Mouse (Mus musculus) forebrain, postnatal 0 days (tissue): ENCODE results near the gene Pdx1. TPM values are rescaled to one million over a fixed set of nuclear protein-coding genes. Genes with fewer than 3 reads are reported as not detected.

ENCODE experiments used
- ATAC-seq: fragments of 200-750 bp; cut with Nextera tagmentation; 2 replicates; pipeline ENCODE4 v1.8.0; 2017; ENCODE audit warnings: mild to moderate bottlenecking, moderate library complexity
- DNase-seq: peaks from one replicate; pipeline ENCODE4 v3.0.0-alpha.2; 2015
- H3K27ac ChIP-seq: fragments of 300-500 bp; sonication (generic); 2 replicates; pipeline ENCODE4 v1.5.1; 2014; ENCODE audit warnings: low read depth, mild to moderate bottlenecking, antibody characterized with exemption, low read length, moderate library complexity, mixed read lengths
- H3K27me3 ChIP-seq: fragments of 300-500 bp; sonication (generic); 2 replicates; pipeline ENCODE4 v1.6.1; 2014; ENCODE audit warnings: mild to moderate bottlenecking, low read length, mixed read lengths; ENCODE audit not compliant: insufficient read depth
- H3K36me3 ChIP-seq: fragments of 300-500 bp; sonication (generic); 2 replicates; pipeline ENCODE4 v1.6.1; 2014; ENCODE audit warnings: mild to moderate bottlenecking, moderate library complexity; ENCODE audit not compliant: insufficient read depth
- H3K4me1 ChIP-seq: fragments of 300-500 bp; sonication (generic); 2 replicates; pipeline ENCODE4 v1.6.1; 2014; ENCODE audit warnings: antibody characterized with exemption; ENCODE audit not compliant: insufficient read depth
- H3K4me2 ChIP-seq: fragments of 300-500 bp; sonication (generic); 2 replicates; pipeline ENCODE4 v1.6.1; 2014; ENCODE audit warnings: low read depth, mild to moderate bottlenecking, moderate library complexity
- H3K4me3 ChIP-seq: fragments of 300-500 bp; sonication (generic); 2 replicates; pipeline ENCODE4 v1.5.1; 2014; ENCODE audit warnings: low read depth, low read length, mixed read lengths
- H3K9ac ChIP-seq: fragments of 300-500 bp; sonication (generic); 2 replicates; pipeline ENCODE4 v1.6.1; 2014; ENCODE audit warnings: mild to moderate bottlenecking
- H3K9me3 ChIP-seq: fragments of 300-500 bp; sonication (generic); 2 replicates; pipeline ENCODE4 v1.6.1; 2016; ENCODE audit warnings: low read length
- CTCF ChIP-seq: sonication (generic); IDR thresholded peaks from 2 replicates; pipeline ENCODE4 v1.5.1; 2016; ENCODE audit warnings: antibody characterized with exemption, control low read depth, low read depth
- WGBS: fragments of 180-500 bp; shearing (Covaris S2); extraction: QIAGEN DNeasy Blood & Tissue Kit; methylation state at CpG from one replicate; pipeline ENCODE4 v1.1.7; 2014; 5-methylcytosine and 5-hydroxymethylcytosine counted together
- polyA plus RNA-seq: library from polyadenylated mRNA; unstranded; fragments of >200 nt; fragmentation: Nextera tagmentation; extraction: Ambion mirVana; gene quantifications from 2 replicates; pipeline ENCODE4 v1.2.1, GENCODE M21; 2015
- total RNA-seq: library from RNA; depleted of rRNA; stranded (reverse); fragments of >200 nt; gene quantifications from 2 replicates; pipeline ENCODE4 v1.2.3, GENCODE M21; 2014

Pdx1 gene
- total and polyA plus RNA-seq, 2 experiments from 2014 or later = not detected

GRCm38 (mm10) chr5:147309786-147310185 is 40.0 kb downstream of the Pdx1 start:
- no peak overlapping the region for H3K9ac ChIP-seq
- no peaks in the 10 kb centered on the region for H3K4me1 ChIP-seq
- H3K9me3 ChIP-seq = no peaks in the 10 kb centered on the region
- H3K36me3 ChIP-seq = no peaks in the 10 kb centered on the region
- 0% methylated on average over 2 of the region's 2 CpGs for WGBS
- peaks cover 97% of the 10 kb centered on the region for H3K27me3 ChIP-seq
- TF ChIP-seq CTCF = no peak
- ATAC-seq (no peak), DNase-seq (no peak)
- H3K27ac ChIP-seq = no peak overlapping the region
- no peak overlapping the region for H3K4me3 ChIP-seq
- no peak overlapping the region for H3K4me2 ChIP-seq

GRCm38 (mm10) chr5:147312830-147313685 is 43.3 kb downstream of the Pdx1 start:
- H3K4me1 ChIP-seq = no peaks in the 10 kb centered on the region
- no peaks in the 10 kb centered on the region for H3K9me3 ChIP-seq
- no peak for DNase-seq
- no peak overlapping the region for H3K9ac ChIP-seq
- H3K36me3 ChIP-seq = no peaks in the 10 kb centered on the region
- WGBS = 3% methylated on average over 27 of the region's 27 CpGs
- no peak for ATAC-seq
- H3K27ac ChIP-seq = no peak overlapping the region
- H3K4me3 ChIP-seq = no peak overlapping the region
- peaks cover 99% of the 10 kb centered on the region for H3K27me3 ChIP-seq
- TF ChIP-seq CTCF = no peak
- no peak overlapping the region for H3K4me2 ChIP-seq

- no peak overlapping the region for H3K27ac ChIP-seq
- no peak overlapping the region for H3K4me2 ChIP-seq
- ATAC-seq = no peak
- no peak for TF ChIP-seq CTCF
- under 1% methylated on average over 39 of the region's 39 CpGs for WGBS
- no peaks in the 10 kb centered on the region for H3K4me1 ChIP-seq
- no peak overlapping the region for H3K9ac ChIP-seq
- no peaks in the 10 kb centered on the region for H3K9me3 ChIP-seq
- H3K36me3 ChIP-seq = no peaks in the 10 kb centered on the region
- no peak for DNase-seq
- 0 out of 2 replicates have a peak overlapping the region, but pooled peaks have one; percentile 5 for H3K4me3 ChIP-seq
- H3K27me3 ChIP-seq = peaks cover 92% of the 10 kb centered on the region
These were observed 45.1 kb downstream of the Pdx1 start for GRCm38 (mm10) chr5:147314646-147315431.

- no peak for TF ChIP-seq CTCF
- Histone ChIP-seq H3K9me3 (no peaks in the 10 kb centered on the region), H3K27ac (no peak overlapping the region), H3K9ac (no peak overlapping the region), H3K4me1 (no peaks in the 10 kb centered on the region), H3K4me3 (0 out of 2 replicates have a peak overlapping the region, but pooled peaks have one; percentile 5), H3K4me2 (no peak overlapping the region), H3K36me3 (no peaks in the 10 kb centered on the region), H3K27me3 (peaks cover 85% of the 10 kb centered on the region)
- under 1% methylated on average over 25 of the region's 25 CpGs for WGBS
- no peak for ATAC-seq
- no peak for DNase-seq
These were observed 45.8 kb downstream of the Pdx1 start for GRCm38 (mm10) chr5:147315432-147316075.

GRCm38 (mm10) chr5:147317321-147317720 is 47.6 kb downstream of the Pdx1 start:
- TF ChIP-seq CTCF = no peak
- Histone ChIP-seq H3K9me3 (no peaks in the 10 kb centered on the region), H3K27ac (no peak overlapping the region), H3K27me3 (peaks cover 80% of the 10 kb centered on the region), H3K4me3 (no peak overlapping the region), H3K9ac (no peak overlapping the region), H3K4me1 (no peaks in the 10 kb centered on the region), H3K36me3 (no peaks in the 10 kb centered on the region), H3K4me2 (no peak overlapping the region)
- WGBS = 3% methylated on average over 7 of the region's 7 CpGs
- ATAC-seq (no peak), DNase-seq (no peak)

- 23% methylated on average over 7 of the region's 7 CpGs for WGBS
These were observed 48.2 kb downstream of the Pdx1 start for GRCm38 (mm10) chr5:147317991-147318390.

More at GRCm38 (mm10) chr5:147317991-147318390, 48.2 kb downstream of the Pdx1 start:
- Histone ChIP-seq H3K36me3 (no peaks in the 10 kb centered on the region), H3K9me3 (no peaks in the 10 kb centered on the region), H3K4me2 (no peak overlapping the region), H3K27ac (no peak overlapping the region), H3K27me3 (peaks cover 80% of the 10 kb centered on the region), H3K9ac (no peak overlapping the region), H3K4me1 (no peaks in the 10 kb centered on the region), H3K4me3 (no peak overlapping the region)
- DNase-seq (no peak), ATAC-seq (no peak)
- 0 out of 2 replicates have a peak, but pooled peaks have one; percentile 13 for TF ChIP-seq CTCF
